Mouse (Mus musculus) forebrain, postnatal 0 days (tissue): ENCODE measurements at regions not wholly inside any gene's neighbourhood (a gene's known extent, or its start where the extent isn't known, plus 50 kb on each side); places are given as distances from the start of the nearest gene placed in this dataset.
A peak's percentile ranks its signal among the peaks of the same experiment; 100 is the strongest.

Experiments
- ATAC-seq: fragments of 200-750 bp; cut with Nextera tagmentation; 2 replicates; pipeline ENCODE4 v1.8.0; 2017; ENCODE audit warnings: mild to moderate bottlenecking, moderate library complexity
- DNase-seq: peaks from one replicate; pipeline ENCODE4 v3.0.0-alpha.2; 2015
- H3K27ac ChIP-seq: fragments of 300-500 bp; sonication (generic); 2 replicates; pipeline ENCODE4 v1.5.1; 2014; ENCODE audit warnings: low read depth, mild to moderate bottlenecking, antibody characterized with exemption, low read length, moderate library complexity, mixed read lengths
- H3K27me3 ChIP-seq: fragments of 300-500 bp; sonication (generic); 2 replicates; pipeline ENCODE4 v1.6.1; 2014; ENCODE audit warnings: mild to moderate bottlenecking, low read length, mixed read lengths; ENCODE audit not compliant: insufficient read depth
- H3K36me3 ChIP-seq: fragments of 300-500 bp; sonication (generic); 2 replicates; pipeline ENCODE4 v1.6.1; 2014; ENCODE audit warnings: mild to moderate bottlenecking, moderate library complexity; ENCODE audit not compliant: insufficient read depth
- H3K4me1 ChIP-seq: fragments of 300-500 bp; sonication (generic); 2 replicates; pipeline ENCODE4 v1.6.1; 2014; ENCODE audit warnings: antibody characterized with exemption; ENCODE audit not compliant: insufficient read depth
- H3K4me2 ChIP-seq: fragments of 300-500 bp; sonication (generic); 2 replicates; pipeline ENCODE4 v1.6.1; 2014; ENCODE audit warnings: low read depth, mild to moderate bottlenecking, moderate library complexity
- H3K4me3 ChIP-seq: fragments of 300-500 bp; sonication (generic); 2 replicates; pipeline ENCODE4 v1.5.1; 2014; ENCODE audit warnings: low read depth, low read length, mixed read lengths
- H3K9ac ChIP-seq: fragments of 300-500 bp; sonication (generic); 2 replicates; pipeline ENCODE4 v1.6.1; 2014; ENCODE audit warnings: mild to moderate bottlenecking
- H3K9me3 ChIP-seq: fragments of 300-500 bp; sonication (generic); 2 replicates; pipeline ENCODE4 v1.6.1; 2016; ENCODE audit warnings: low read length
- CTCF ChIP-seq: sonication (generic); IDR thresholded peaks from 2 replicates; pipeline ENCODE4 v1.5.1; 2016; ENCODE audit warnings: antibody characterized with exemption, control low read depth, low read depth
- WGBS: fragments of 180-500 bp; shearing (Covaris S2); extraction: QIAGEN DNeasy Blood & Tissue Kit; methylation state at CpG from one replicate; pipeline ENCODE4 v1.1.7; 2014; 5-methylcytosine and 5-hydroxymethylcytosine counted together

DNA sequence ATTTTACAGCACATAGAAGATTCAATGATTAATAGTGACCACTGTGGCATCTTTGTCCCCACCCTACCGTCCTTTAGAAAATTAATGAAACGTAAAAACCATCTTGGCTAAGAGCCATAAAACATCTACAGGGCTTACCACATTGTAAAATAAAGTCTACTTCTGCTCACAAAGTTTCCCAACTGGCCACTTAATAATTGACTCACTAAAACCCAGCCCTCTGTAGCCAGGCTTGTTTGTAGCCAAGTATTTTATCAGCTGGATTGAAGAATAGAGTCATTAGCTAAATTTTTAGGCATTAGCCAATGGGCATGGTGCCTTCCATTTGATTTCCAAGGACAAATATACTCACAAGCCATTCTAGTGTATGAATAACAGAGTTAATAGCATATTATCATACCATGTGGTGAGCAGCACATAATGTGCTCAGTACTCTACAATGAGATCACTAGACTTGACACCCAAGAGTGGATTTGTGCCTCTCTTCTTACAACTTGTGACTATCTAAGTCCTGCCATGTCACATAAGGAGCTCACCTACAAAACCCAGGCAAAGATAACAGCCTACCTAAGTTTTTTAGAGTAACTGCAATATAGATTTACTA lies 602.7 kb upstream of the Kif18a start:
- Histone ChIP-seq H3K4me3 (no peak overlapping the region), H3K27me3 (no peaks in the 10 kb centered on the region), H3K36me3 (no peaks in the 10 kb centered on the region), H3K9me3 (no peaks in the 10 kb centered on the region), H3K4me1 (no peaks in the 10 kb centered on the region), H3K9ac (no peak overlapping the region), H3K4me2 (no peak overlapping the region), H3K27ac (no peak overlapping the region)
- 51% methylated on average over 2 of the region's 2 CpGs for WGBS
- no peak for DNase-seq
- TF ChIP-seq CTCF, result no peak
- no peak for ATAC-seq

DNA sequence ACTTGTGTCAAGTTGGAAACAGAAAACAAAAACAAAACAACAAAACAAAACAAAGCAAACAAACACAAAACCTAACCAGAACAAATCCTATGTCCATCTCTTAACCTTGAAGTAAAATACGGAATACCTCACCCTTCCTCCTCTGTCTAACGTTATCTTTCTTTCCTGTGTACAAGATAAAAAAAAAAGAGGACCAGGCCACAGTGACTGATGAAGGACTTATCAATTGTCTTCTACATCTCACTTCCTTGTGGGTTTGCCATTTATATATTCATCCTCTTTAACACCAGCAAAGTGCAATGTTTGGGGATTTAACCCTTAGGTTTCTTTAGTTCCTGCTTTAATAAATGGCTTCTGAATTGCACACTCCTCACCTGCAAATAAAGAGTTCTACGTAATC lies 599.0 kb upstream of the Kif18a start:
- H3K9me3 ChIP-seq, result no peaks in the 10 kb centered on the region
- DNase-seq, result no peak
- H3K4me1 ChIP-seq, result no peaks in the 10 kb centered on the region
- H3K27ac ChIP-seq, result no peak overlapping the region
- no peak overlapping the region for H3K4me2 ChIP-seq
- H3K4me3 ChIP-seq, result no peak overlapping the region
- no peak for ATAC-seq
- TF ChIP-seq CTCF, result no peak
- H3K9ac ChIP-seq, result no peak overlapping the region
- WGBS, result 96% methylated on average over 3 of the region's 3 CpGs
- H3K27me3 ChIP-seq, result no peaks in the 10 kb centered on the region
- no peaks in the 10 kb centered on the region for H3K36me3 ChIP-seq

DNA sequence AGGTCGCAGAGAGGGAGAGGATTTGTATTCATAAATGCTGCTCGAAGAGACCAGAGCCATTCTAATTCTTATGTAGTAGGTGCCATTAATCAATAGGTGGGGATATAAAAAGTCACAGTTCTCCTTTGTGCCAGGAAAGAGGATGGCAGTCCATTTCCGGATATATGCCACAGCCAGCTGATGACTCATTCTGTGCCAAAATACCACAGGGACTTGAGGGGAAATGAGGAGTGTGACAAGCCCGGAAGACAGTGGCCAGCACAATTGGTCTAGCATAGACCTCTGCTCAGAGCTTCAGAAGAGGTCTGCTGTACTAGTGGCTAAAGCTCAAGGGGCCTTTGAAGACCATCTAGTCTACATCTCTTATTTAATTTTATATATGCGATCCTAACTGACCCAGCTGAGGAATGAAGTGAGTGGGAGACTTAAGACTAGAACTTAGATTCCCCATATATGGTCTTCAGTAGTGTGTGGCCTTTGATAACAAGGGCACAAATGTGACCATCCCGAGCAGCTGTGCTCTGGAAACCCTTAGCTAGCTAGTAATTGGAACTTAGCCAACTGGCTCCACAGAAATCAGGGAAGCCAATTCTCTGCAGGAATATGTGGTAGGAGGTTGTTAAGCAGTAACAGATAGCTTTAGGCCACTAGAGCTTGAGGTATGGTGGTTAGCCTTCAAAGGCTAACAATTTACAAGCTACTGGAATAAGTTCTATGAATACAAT lies 594.4 kb upstream of the Kif18a start:
- Histone ChIP-seq H3K9ac (no peak overlapping the region), H3K4me1 (no peaks in the 10 kb centered on the region), H3K27ac (no peak overlapping the region), H3K4me2 (no peak overlapping the region), H3K4me3 (no peak overlapping the region), H3K9me3 (no peaks in the 10 kb centered on the region), H3K27me3 (no peaks in the 10 kb centered on the region), H3K36me3 (no peaks in the 10 kb centered on the region)
- no peak for TF ChIP-seq CTCF
- WGBS, result 78% methylated on average over 6 of the region's 6 CpGs
- ATAC-seq (no peak), DNase-seq (no peak)

DNA sequence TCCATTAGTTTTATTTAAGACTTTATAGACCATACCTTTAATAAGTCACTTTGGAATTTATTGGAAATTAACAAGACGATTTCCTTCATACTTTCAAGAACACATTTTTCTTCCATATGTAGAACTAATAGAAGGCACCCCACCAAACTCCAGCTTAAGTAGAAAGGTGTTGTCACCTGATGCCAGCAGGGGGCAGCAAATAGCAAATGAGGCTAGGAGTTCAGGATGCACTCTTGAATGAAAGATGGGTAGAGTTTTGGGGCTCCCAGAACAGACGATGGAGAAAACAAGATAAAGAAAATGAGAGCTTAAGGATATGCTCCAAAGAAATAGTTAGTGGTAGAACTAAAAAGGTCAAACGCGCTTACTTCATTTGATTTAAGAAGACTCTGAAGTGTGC lies 590.4 kb upstream of the Kif18a start:
- no peaks in the 10 kb centered on the region for H3K36me3 ChIP-seq
- DNase-seq, result peak; percentile 59
- H3K4me1 ChIP-seq, result no peaks in the 10 kb centered on the region
- no peak overlapping the region for H3K4me3 ChIP-seq
- no peak overlapping the region for H3K4me2 ChIP-seq
- ATAC-seq, result no peak
- no peaks in the 10 kb centered on the region for H3K9me3 ChIP-seq
- H3K27ac ChIP-seq, result no peak overlapping the region
- no peaks in the 10 kb centered on the region for H3K27me3 ChIP-seq
- TF ChIP-seq CTCF, result peak; percentile 60
- no peak overlapping the region for H3K9ac ChIP-seq
- 58% methylated on average over 4 of the region's 4 CpGs for WGBS

DNA sequence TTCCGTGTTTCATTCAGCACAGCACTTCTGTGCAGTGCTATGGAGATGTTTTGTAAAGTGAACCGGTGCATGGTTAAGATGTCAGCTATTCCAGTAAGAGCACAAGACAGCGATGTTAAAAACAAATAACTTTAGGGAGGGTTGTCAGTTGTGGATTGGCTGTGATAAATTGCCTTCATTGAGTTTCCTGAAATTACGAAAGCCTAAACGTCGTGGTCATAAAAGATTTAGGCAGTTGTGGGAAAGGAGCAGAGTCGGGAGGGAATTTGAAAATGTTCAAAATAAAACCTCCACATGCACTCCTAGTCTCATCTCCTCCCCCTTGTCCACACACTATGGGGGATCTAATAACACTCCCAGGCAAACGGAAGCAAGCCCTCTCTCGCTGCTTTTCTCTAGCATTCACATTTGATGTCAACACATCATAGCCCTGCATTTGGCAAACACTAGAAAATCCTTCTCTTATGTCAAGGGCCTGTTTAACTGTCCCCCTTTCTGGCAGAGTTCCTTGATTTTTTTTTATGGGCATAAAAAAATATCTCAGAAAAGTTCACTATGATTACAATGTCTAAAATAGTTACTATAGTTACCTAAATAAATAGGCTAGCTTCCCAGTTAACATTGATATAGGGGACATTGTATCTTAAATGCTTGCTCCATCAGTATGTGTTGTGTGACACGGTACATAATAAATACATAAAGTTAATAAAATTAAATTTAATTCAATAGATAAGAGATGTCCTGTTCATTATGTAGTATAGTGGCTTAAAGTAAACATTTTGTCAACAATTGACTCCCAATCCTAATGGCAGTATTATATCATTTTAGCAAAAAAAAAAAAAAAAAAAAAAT lies 589.2 kb upstream of the Kif18a start:
- no peak overlapping the region for H3K9ac ChIP-seq
- no peaks in the 10 kb centered on the region for H3K27me3 ChIP-seq
- TF ChIP-seq CTCF, result no peak
- H3K4me1 ChIP-seq, result no peaks in the 10 kb centered on the region
- no peaks in the 10 kb centered on the region for H3K9me3 ChIP-seq
- no peak overlapping the region for H3K4me3 ChIP-seq
- H3K27ac ChIP-seq, result no peak overlapping the region
- 75% methylated on average over 10 of the region's 10 CpGs for WGBS
- ATAC-seq, result no peak
- H3K4me2 ChIP-seq, result no peak overlapping the region
- DNase-seq, result no peak
- no peaks in the 10 kb centered on the region for H3K36me3 ChIP-seq

DNA sequence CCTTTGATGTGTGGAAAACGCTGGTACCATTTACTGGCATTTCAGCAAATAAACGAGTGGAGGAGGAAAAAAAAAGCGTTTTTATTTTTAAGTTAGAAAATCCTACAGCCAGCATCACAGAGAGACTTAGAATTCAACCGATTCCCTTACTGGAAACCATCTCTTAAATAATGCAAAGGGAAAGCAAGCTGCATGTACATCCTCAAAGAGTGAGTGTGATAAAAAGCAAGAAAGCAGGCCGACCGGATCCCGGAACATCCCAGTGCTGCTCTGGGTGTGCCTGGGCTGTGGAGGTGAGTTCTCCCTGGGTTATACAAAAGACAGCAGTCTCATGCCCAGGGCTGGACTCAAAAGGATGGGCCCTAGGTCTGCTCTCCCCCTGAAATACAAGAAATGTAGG lies 579.2 kb upstream of the Kif18a start:
- no peak for ATAC-seq

More for the DNA sequence above, 579.2 kb upstream of the Kif18a start:
- no peak overlapping the region for H3K4me2 ChIP-seq
- H3K27ac ChIP-seq, result no peak overlapping the region
- no peaks in the 10 kb centered on the region for H3K36me3 ChIP-seq
- H3K9ac ChIP-seq, result no peak overlapping the region
- H3K4me3 ChIP-seq, result no peak overlapping the region
- DNase-seq, result no peak
- 66% methylated on average over 7 of the region's 7 CpGs for WGBS
- H3K4me1 ChIP-seq, result no peaks in the 10 kb centered on the region
- TF ChIP-seq CTCF, result no peak
- no peaks in the 10 kb centered on the region for H3K27me3 ChIP-seq
- no peaks in the 10 kb centered on the region for H3K9me3 ChIP-seq
